Mouse (Mus musculus) lung, postnatal 0 days (tissue): ENCODE data around the gene Cbr1. TPM values are rescaled to one million over a fixed set of nuclear protein-coding genes. Genes with fewer than 3 reads are reported as not detected.

Source experiments
- ATAC-seq: fragments of 200-750 bp; cut with Nextera tagmentation; 2 replicates; pipeline ENCODE4 v1.8.0; 2017; ENCODE audit warnings: moderate library complexity
- DNase-seq: peaks from one replicate; pipeline ENCODE4 v3.0.0-alpha.2; 2016; ENCODE audit warnings: low spot score
- H3K27ac ChIP-seq: fragments of 300-500 bp; sonication (generic); 2 replicates; pipeline ENCODE4 v1.5.1; 2014; ENCODE audit warnings: antibody characterized with exemption, mild to moderate bottlenecking, low read length, mixed read lengths
- H3K27me3 ChIP-seq: fragments of 300-500 bp; sonication (generic); replicated peaks from 2 replicates; pipeline ENCODE4 v1.6.1; 2014; ENCODE audit warnings: low read length, mixed read lengths; ENCODE audit not compliant: insufficient read depth
- H3K36me3 ChIP-seq: fragments of 300-500 bp; sonication (generic); 2 replicates; pipeline ENCODE4 v1.6.1; 2014; ENCODE audit warnings: low read length, mixed read lengths; ENCODE audit not compliant: insufficient read depth
- H3K4me1 ChIP-seq: fragments of 300-500 bp; sonication (generic); 2 replicates; pipeline ENCODE4 v1.6.1; 2014; ENCODE audit warnings: antibody characterized with exemption, low read depth, low read length, mixed read lengths; ENCODE audit not compliant: insufficient read depth
- H3K4me2 ChIP-seq: fragments of 300-500 bp; sonication (generic); replicated peaks from 2 replicates; pipeline ENCODE4 v1.6.1; 2014; ENCODE audit warnings: low read depth, mild to moderate bottlenecking, low read length, moderate library complexity, mixed read lengths
- H3K4me3 ChIP-seq: fragments of 300-500 bp; sonication (generic); 2 replicates; pipeline ENCODE4 v1.5.1; 2014; ENCODE audit warnings: low read depth, low read length
- H3K9ac ChIP-seq: fragments of 300-500 bp; sonication (generic); replicated peaks from 2 replicates; pipeline ENCODE4 v1.6.1; 2014; ENCODE audit warnings: low read depth, mild to moderate bottlenecking
- H3K9me3 ChIP-seq: fragments of 300-500 bp; sonication (generic); 2 replicates; pipeline ENCODE4 v1.6.1; 2016; ENCODE audit warnings: low read length, mixed read lengths
- CTCF ChIP-seq: IDR thresholded peaks from 2 replicates; pipeline ENCODE4 v1.5.1; 2016; ENCODE audit warnings: antibody characterized with exemption, mild to moderate bottlenecking
- EP300 ChIP-seq: IDR thresholded peaks from 2 replicates; pipeline ENCODE4 v1.6.1; 2016; ENCODE audit warnings: antibody characterized with exemption, mild to moderate bottlenecking, control low read depth
- WGBS: fragments of 180-500 bp; shearing (Covaris S2); extraction: QIAGEN DNeasy Blood & Tissue Kit; methylation state at CpG from one replicate; pipeline ENCODE4 v1.1.7; 2014; 5-methylcytosine and 5-hydroxymethylcytosine counted together
- polyA plus RNA-seq: library from polyadenylated mRNA; unstranded; fragments of >200 nt; fragmentation: Nextera tagmentation; extraction: Ambion mirVana; gene quantifications from 2 replicates; pipeline ENCODE4 v1.2.1, GENCODE M21; 2015

Cbr1 gene
- polyA plus RNA-seq, 1 experiment from 2014 or later = 74.0 TPM

DNA sequence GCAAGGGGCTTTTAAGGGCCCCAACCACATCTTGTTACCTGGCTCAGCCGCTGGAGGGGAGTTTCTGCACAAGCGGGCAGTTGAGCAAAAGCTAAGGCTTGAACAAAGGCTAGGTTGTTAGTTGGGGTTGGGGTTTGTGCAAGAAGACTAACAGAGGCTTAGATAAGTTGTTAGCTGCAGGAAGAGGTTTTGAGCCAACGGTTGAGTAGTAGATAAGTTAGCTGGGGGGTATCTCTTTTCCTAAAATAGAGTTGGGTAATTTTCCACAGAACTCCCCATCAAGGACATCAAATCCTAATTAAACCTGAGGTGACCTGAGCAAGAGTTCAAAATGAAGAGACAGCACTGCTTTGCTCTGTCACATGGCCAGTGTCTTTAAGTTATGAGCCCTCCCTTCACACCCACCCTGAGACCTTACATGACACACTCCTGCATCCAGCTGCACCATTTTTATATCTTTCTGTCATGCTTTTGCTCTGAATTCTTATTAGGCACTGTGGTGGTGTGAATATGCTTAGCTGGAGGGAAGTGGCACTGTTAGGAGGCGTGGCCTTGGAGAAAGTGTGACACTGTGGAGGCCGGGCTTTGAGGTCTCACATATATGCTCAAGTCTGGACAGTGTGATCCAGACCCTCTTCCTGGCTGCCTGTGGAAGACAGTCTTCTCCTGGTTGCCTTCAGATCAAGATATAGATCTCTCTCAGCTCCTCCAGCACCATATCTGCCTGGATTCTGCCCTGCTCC is 43.0 kb downstream of the Cbr1 start:
- TF ChIP-seq EP300 (no peak), CTCF (no peak)
- Histone ChIP-seq H3K4me3 (no peak overlapping the region), H3K36me3 (no peaks in the 10 kb centered on the region), H3K27me3 (no peaks in the 10 kb centered on the region), H3K9ac (no peak overlapping the region), H3K9me3 (no peaks in the 10 kb centered on the region), H3K4me1 (no peaks in the 10 kb centered on the region), H3K27ac (no peak overlapping the region), H3K4me2 (no peak overlapping the region)
- WGBS = 69% methylated on average over 5 of the region's 5 CpGs
- ATAC-seq = no peak
- DNase-seq = no peak

Other genes starting within 250 kb of the Cbr1 start
- gene Setd4, start 1.8 kb upstream of the Cbr1 start, polyA plus RNA-seq = 5.6 and 6.7 TPM in 2 replicates
- not detected in 2 replicates for gene Gm5678, start 22.2 kb downstream of the Cbr1 start, polyA plus RNA-seq
- 14.4 TPM in 2 replicates for gene Cbr3, start 77.4 kb downstream of the Cbr1 start, polyA plus RNA-seq
- gene Dop1b, start 106.1 kb downstream of the Cbr1 start, polyA plus RNA-seq = 14.8 and 19.8 TPM in 2 replicates
- 20.8 and 26.5 TPM in 2 replicates for gene Morc3, start 226.3 kb downstream of the Cbr1 start, polyA plus RNA-seq